Mouse (Mus musculus): ENCODE measurements around the gene Hcn4. TPM values are rescaled to one million over a fixed set of nuclear protein-coding genes. Genes with fewer than 3 reads are reported as not detected.
A peak's percentile ranks its signal among the peaks of the same experiment; 100 is the strongest.

Gene Hcn4
- polyA plus RNA-seq, 1 experiment from 2014 or later = 3.2 TPM

GRCm38 (mm10) chr9:58805601-58806318 is 17.5 kb upstream of the Hcn4 start:
- ATAC-seq (replicated peaks; ENCODE audit: insufficient number of reproducible peaks, low FRiP score, low TSS enrichment) = no peak
- Histone ChIP-seq H3K4me2 (peak overlapping the region; percentile 59), H3K9ac (ENCODE audit: low read depth, low read length) (peak overlapping the region; percentile 43; the same call in 1 of the 2 replicates), H3K4me1 (ENCODE audit: control insufficient read depth, insufficient read depth, low read length) (peaks cover 50% of the 10 kb centered on the region), H3K27me3 (ENCODE audit: control insufficient read depth, insufficient read depth, low read length) (no peaks in the 10 kb centered on the region), H3K27ac (ENCODE audit: low read depth, low read length) (peak overlapping the region; percentile 73), H3K36me3 (ENCODE audit: control insufficient read depth, insufficient read depth, low read length) (no peaks in the 10 kb centered on the region), H3K9me3 (replicated peaks; ENCODE audit: control insufficient read depth, low read length) (no peaks in the 10 kb centered on the region), H3K4me3 (ENCODE audit: low read depth, low read length) (peak overlapping the region; percentile 14)
- 8% methylated on average over 15 of the region's 15 CpGs for WGBS (ENCODE audit: insufficient replicate concordance)

- Histone ChIP-seq H3K4me2 (no peak overlapping the region), H3K36me3 (ENCODE audit: control insufficient read depth, insufficient read depth, low read length) (no peaks in the 10 kb centered on the region), H3K27me3 (ENCODE audit: control insufficient read depth, insufficient read depth, low read length) (peaks cover 2% of the 10 kb centered on the region; the same call in 1 of the 2 replicates), H3K4me1 (ENCODE audit: control insufficient read depth, insufficient read depth, low read length) (peaks cover 38% of the 10 kb centered on the region), H3K4me3 (ENCODE audit: low read depth, low read length) (no peak overlapping the region), H3K9me3 (replicated peaks; ENCODE audit: control insufficient read depth, low read length) (no peaks in the 10 kb centered on the region), H3K9ac (ENCODE audit: low read depth, low read length) (no peak overlapping the region), H3K27ac (ENCODE audit: low read depth, low read length) (no peak overlapping the region)
- 35% methylated on average over 3 of the region's 3 CpGs for WGBS (ENCODE audit: insufficient replicate concordance)
- ATAC-seq (replicated peaks; ENCODE audit: insufficient number of reproducible peaks, low FRiP score, low TSS enrichment) = no peak
Measured at GRCm38 (mm10) chr9:58811171-58811570, 12.0 kb upstream of the Hcn4 start.

- Histone ChIP-seq H3K27me3 (ENCODE audit: control insufficient read depth, insufficient read depth, low read length) (peaks cover 16% of the 10 kb centered on the region), H3K4me2 (peak overlapping the region; percentile 4; the same call in 1 of the 2 replicates), H3K27ac (ENCODE audit: low read depth, low read length) (peak overlapping the region; percentile 54; the same call in 1 of the 2 replicates), H3K4me1 (ENCODE audit: control insufficient read depth, insufficient read depth, low read length) (peaks cover 54% of the 10 kb centered on the region), H3K4me3 (ENCODE audit: low read depth, low read length) (no peak overlapping the region), H3K9ac (ENCODE audit: low read depth, low read length) (peak overlapping the region; percentile 43; the same call in 1 of the 2 replicates), H3K36me3 (ENCODE audit: control insufficient read depth, insufficient read depth, low read length) (no peaks in the 10 kb centered on the region), H3K9me3 (replicated peaks; ENCODE audit: control insufficient read depth, low read length) (no peaks in the 10 kb centered on the region)
- WGBS (ENCODE audit: insufficient replicate concordance) = 30% methylated on average over 15 of the region's 15 CpGs
- peak; percentile 29; the same call in 1 of the 2 replicates for ATAC-seq (replicated peaks; ENCODE audit: insufficient number of reproducible peaks, low FRiP score, low TSS enrichment)
Measured at GRCm38 (mm10) chr9:58815552-58816260, 7.5 kb upstream of the Hcn4 start.

- Histone ChIP-seq H3K9ac (ENCODE audit: low read depth, low read length) (no peak overlapping the region), H3K27ac (ENCODE audit: low read depth, low read length) (peak overlapping the region; percentile 59), H3K4me2 (no peak overlapping the region), H3K36me3 (ENCODE audit: control insufficient read depth, insufficient read depth, low read length) (no peaks in the 10 kb centered on the region), H3K9me3 (replicated peaks; ENCODE audit: control insufficient read depth, low read length) (no peaks in the 10 kb centered on the region), H3K4me1 (ENCODE audit: control insufficient read depth, insufficient read depth, low read length) (peaks cover 52% of the 10 kb centered on the region), H3K4me3 (ENCODE audit: low read depth, low read length) (no peak overlapping the region), H3K27me3 (ENCODE audit: control insufficient read depth, insufficient read depth, low read length) (peaks cover 20% of the 10 kb centered on the region)
- ATAC-seq (replicated peaks; ENCODE audit: insufficient number of reproducible peaks, low FRiP score, low TSS enrichment) = 0 out of 2 replicates have a peak, but pooled peaks have one; percentile 3
- 52% methylated on average over 9 of the region's 9 CpGs for WGBS (ENCODE audit: insufficient replicate concordance)
Measured at GRCm38 (mm10) chr9:58816458-58816857, 6.8 kb upstream of the Hcn4 start.

GRCm38 (mm10) chr9:58817676-58818075 is 5.5 kb upstream of the Hcn4 start:
- 24% methylated on average over 3 of the region's 3 CpGs for WGBS (ENCODE audit: insufficient replicate concordance)
- no peak for ATAC-seq (replicated peaks; ENCODE audit: insufficient number of reproducible peaks, low FRiP score, low TSS enrichment)
- H3K4me3 ChIP-seq (ENCODE audit: low read depth, low read length) = no peak overlapping the region

GRCm38 (mm10) chr9:58822431-58823091 is 651 bp upstream of the Hcn4 start:
- H3K9ac ChIP-seq (ENCODE audit: low read depth, low read length) = peak overlapping the region; percentile 82
- WGBS (ENCODE audit: insufficient replicate concordance) = under 1% methylated on average over 61 of the region's 62 CpGs
- peak overlapping the region; percentile 86 for H3K4me2 ChIP-seq
- H3K4me1 ChIP-seq (ENCODE audit: control insufficient read depth, insufficient read depth, low read length) = peaks cover 23% of the 10 kb centered on the region
- H3K36me3 ChIP-seq (ENCODE audit: control insufficient read depth, insufficient read depth, low read length) = no peaks in the 10 kb centered on the region
- peak overlapping the region; percentile 90 for H3K27ac ChIP-seq (ENCODE audit: low read depth, low read length)
- peaks cover 52% of the 10 kb centered on the region for H3K27me3 ChIP-seq (ENCODE audit: control insufficient read depth, insufficient read depth, low read length)
- peak overlapping the region; percentile 64 for H3K4me3 ChIP-seq (ENCODE audit: low read depth, low read length)
- H3K9me3 ChIP-seq (replicated peaks; ENCODE audit: control insufficient read depth, low read length) = no peaks in the 10 kb centered on the region
- peak; percentile 68 for ATAC-seq (replicated peaks; ENCODE audit: insufficient number of reproducible peaks, low FRiP score, low TSS enrichment)

More at GRCm38 (mm10) chr9:58817676-58818075, 5.5 kb upstream of the Hcn4 start:
- peaks cover 22% of the 10 kb centered on the region for H3K27me3 ChIP-seq (ENCODE audit: control insufficient read depth, insufficient read depth, low read length)
- H3K9ac ChIP-seq (ENCODE audit: low read depth, low read length) = peak overlapping the region; percentile 34; the same call in 1 of the 2 replicates
- H3K4me2 ChIP-seq = no peak overlapping the region
- no peaks in the 10 kb centered on the region for H3K9me3 ChIP-seq (replicated peaks; ENCODE audit: control insufficient read depth, low read length)
- peaks cover 51% of the 10 kb centered on the region for H3K4me1 ChIP-seq (ENCODE audit: control insufficient read depth, insufficient read depth, low read length)
- H3K27ac ChIP-seq (ENCODE audit: low read depth, low read length) = no peak overlapping the region
- no peaks in the 10 kb centered on the region for H3K36me3 ChIP-seq (ENCODE audit: control insufficient read depth, insufficient read depth, low read length)

DNA sequence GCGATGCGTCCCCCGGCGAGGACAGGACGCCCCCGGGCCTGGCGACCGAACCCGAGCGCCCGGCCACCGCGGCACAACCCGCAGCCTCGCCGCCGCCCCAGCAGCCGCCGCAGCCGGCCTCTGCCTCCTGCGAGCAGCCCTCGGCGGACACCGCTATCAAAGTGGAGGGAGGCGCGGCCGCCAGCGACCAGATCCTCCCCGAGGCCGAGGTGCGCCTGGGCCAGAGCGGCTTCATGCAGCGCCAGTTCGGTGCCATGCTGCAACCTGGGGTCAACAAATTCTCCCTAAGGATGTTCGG is 655 bp downstream of the Hcn4 start:
- Histone ChIP-seq H3K9me3 (replicated peaks; ENCODE audit: control insufficient read depth, low read length) (no peaks in the 10 kb centered on the region), H3K9ac (ENCODE audit: low read depth, low read length) (peak overlapping the region; percentile 82), H3K4me1 (ENCODE audit: control insufficient read depth, insufficient read depth, low read length) (peaks cover 15% of the 10 kb centered on the region), H3K36me3 (ENCODE audit: control insufficient read depth, insufficient read depth, low read length) (no peaks in the 10 kb centered on the region), H3K27me3 (ENCODE audit: control insufficient read depth, insufficient read depth, low read length) (peaks cover 43% of the 10 kb centered on the region), H3K27ac (ENCODE audit: low read depth, low read length) (peak overlapping the region; percentile 90), H3K4me3 (ENCODE audit: low read depth, low read length) (peak overlapping the region; percentile 64), H3K4me2 (peak overlapping the region; percentile 86)
- under 1% methylated on average over 35 of the region's 35 CpGs for WGBS (ENCODE audit: insufficient replicate concordance)
- no peak for ATAC-seq (replicated peaks; ENCODE audit: insufficient number of reproducible peaks, low FRiP score, low TSS enrichment)

- no peak for ATAC-seq (replicated peaks; ENCODE audit: insufficient number of reproducible peaks, low FRiP score, low TSS enrichment)
- no peak overlapping the region for H3K9ac ChIP-seq (ENCODE audit: low read depth, low read length)
- no peaks in the 10 kb centered on the region for H3K9me3 ChIP-seq (replicated peaks; ENCODE audit: control insufficient read depth, low read length)
- 0 out of 2 replicates have a peak overlapping the region, but pooled peaks have one; percentile 1 for H3K4me2 ChIP-seq
- H3K27ac ChIP-seq (ENCODE audit: low read depth, low read length) = peak overlapping the region; percentile 54
- H3K4me1 ChIP-seq (ENCODE audit: control insufficient read depth, insufficient read depth, low read length) = peaks cover 22% of the 10 kb centered on the region
- WGBS (ENCODE audit: insufficient replicate concordance) = 37% methylated on average over 4 of the region's 4 CpGs
- H3K27me3 ChIP-seq (ENCODE audit: control insufficient read depth, insufficient read depth, low read length) = peaks cover 13% of the 10 kb centered on the region
- no peak overlapping the region for H3K4me3 ChIP-seq (ENCODE audit: low read depth, low read length)
- H3K36me3 ChIP-seq (ENCODE audit: control insufficient read depth, insufficient read depth, low read length) = no peaks in the 10 kb centered on the region
Measured at GRCm38 (mm10) chr9:58829627-58830026, 6.4 kb downstream of the Hcn4 start.

Data from heart, embryonic 11.5 days (tissue).